Mouse (Mus musculus): ENCODE results near the gene Ngef.

GRCm38 (mm10) chr1:87551008-87551407 lies 22.7 kb downstream of the Ngef start:
- no peak for TF ChIP-seq CTCF (conservative IDR thresholded peaks at IDR 0.05; ENCODE audit: low read length)
- peak; percentile 35; the same call in 1 of the 2 replicates for TF ChIP-seq NANOG (IDR thresholded peaks at IDR 0.05; ENCODE audit: borderline replicate concordance, low read length)
- no peak for TF ChIP-seq POU5F1 (IDR thresholded peaks at IDR 0.05; ENCODE audit: borderline replicate concordance, low read length)

All from E14TG2a.4 (cell line).